Comparison of ENCODE assay signal across 8 mouse cellular contexts in genomic region chr15:97992712-97993286, GRCm38 (mm10). TPM values are rescaled to one million over a fixed set of nuclear protein-coding genes. Genes with fewer than 3 reads are reported as not detected.
DNase-seq lines count a peak whose midpoint lies in the region; ATAC-seq lines count a peak whose summit lies in the region.

No protein-coding gene starts in this region.

- H3K27ac ChIP-seq in hindbrain, embryonic 13.5 days: peak overlapping the region; percentile 91
- peak overlapping the region; percentile 53 for H3K27ac ChIP-seq in lung, embryonic 16.5 days (ENCODE audit: low read length)

- peak overlapping the region; percentile 33 for H3K4me3 ChIP-seq in hindbrain, embryonic 13.5 days
- peak overlapping the region; percentile 33 for H3K4me3 ChIP-seq in lung, embryonic 16.5 days (ENCODE audit: low read length)

- WGBS in hindbrain, embryonic 13.5 days: 3% methylated on average over 18 of the region's 18 CpGs
- 11% methylated on average over 18 of the region's 18 CpGs for WGBS in lung, embryonic 16.5 days

- peak overlapping the region; percentile 57 for H3K4me2 ChIP-seq in hindbrain, embryonic 13.5 days
- peak overlapping the region; percentile 58 for H3K4me2 ChIP-seq in lung, embryonic 16.5 days (ENCODE audit: low read depth, low read length)

- peak overlapping the region; percentile 63 for H3K9ac ChIP-seq in hindbrain, embryonic 13.5 days
- peak overlapping the region; percentile 70 for H3K9ac ChIP-seq in lung, embryonic 16.5 days (ENCODE audit: low read length)

- no peaks in the 10 kb centered on the region for H3K27me3 ChIP-seq in hindbrain, embryonic 13.5 days
- H3K27me3 ChIP-seq in lung, embryonic 16.5 days (ENCODE audit: control insufficient read depth, insufficient read depth, low read depth, low read length): peaks cover 2% of the 10 kb centered on the region

- DNase-seq in R1 (ENCODE audit: low read depth, low spot score): peak; percentile 97
- peak; percentile 65 to 72 for DNase-seq in cerebellum, postnatal 25 days
- DNase-seq in frontal cortex, postnatal 25 days (ENCODE audit: low spot score in 2 of 2): peak; percentile 47 to 65
- DNase-seq in layer of hippocampus, postnatal 10 days (ENCODE audit: low spot score in 2 of 2): peak; percentile 78 to 79
- DNase-seq in ovary, postnatal 36 days (ENCODE audit: low spot score): peak; percentile 74
- DNase-seq in thymus, postnatal 10 days (ENCODE audit: low spot score in 2 of 2): peak; percentile 56 to 64

- H3K4me1 ChIP-seq in hindbrain, embryonic 13.5 days (replicated peaks): peaks cover 70% of the 10 kb centered on the region
- H3K4me1 ChIP-seq in lung, embryonic 16.5 days (replicated peaks; ENCODE audit: control insufficient read depth, insufficient read depth, low read length): peaks cover 14% of the 10 kb centered on the region

- H3K9me3 ChIP-seq in hindbrain, embryonic 13.5 days: no peaks in the 10 kb centered on the region
- H3K9me3 ChIP-seq in lung, embryonic 16.5 days (ENCODE audit: control insufficient read depth, low read length): no peaks in the 10 kb centered on the region

- ATAC-seq in hindbrain, embryonic 13.5 days (ENCODE audit: low FRiP score): peak; percentile 93
- peak; percentile 94 for ATAC-seq in lung, embryonic 16.5 days (ENCODE audit: low read depth)

- H3K36me3 ChIP-seq in hindbrain, embryonic 13.5 days: peaks cover 3% of the 10 kb centered on the region; the same call in 1 of the 2 replicates
- H3K36me3 ChIP-seq in lung, embryonic 16.5 days (ENCODE audit: control insufficient read depth, insufficient read depth, low read length): no peaks in the 10 kb centered on the region

RNA-seq across cellular contexts. Expression of gene Col2a1, which starts 11.7 kb away (rescaled TPM):
- 53.5 and 69.4 TPM in 2 replicates for polyA plus RNA-seq in hindbrain, embryonic 13.5 days (2015; fragmentation: Nextera tagmentation; extraction: Ambion mirVana)
- 1 to 10 TPM; 1.0 to 2.6 TPM for total RNA-seq in layer of hippocampus, postnatal 10 days (2021)
- 17.0 and 19.2 TPM in 2 replicates for polyA plus RNA-seq in lung, embryonic 16.5 days (2015; fragmentation: Nextera tagmentation; extraction: Ambion mirVana)

RNA-seq across cellular contexts. Expression of gene Tmem106c, which starts 28.8 kb away (rescaled TPM):
- 53.6 and 58.3 TPM in 2 replicates for polyA plus RNA-seq in hindbrain, embryonic 13.5 days (2015; fragmentation: Nextera tagmentation; extraction: Ambion mirVana)
- total RNA-seq in layer of hippocampus, postnatal 10 days (2021): 10 to 100 TPM; 20.1 to 22.2 TPM
- polyA plus RNA-seq in lung, embryonic 16.5 days (2015; fragmentation: Nextera tagmentation; extraction: Ambion mirVana): 46.6 and 51.2 TPM in 2 replicates

Comparison
In these comparisons a context has a peak if more than half of its experiments do, and no peak if none do; other contexts are left out.
1. Peak in every context shown above with its lines: DNase-seq, ATAC-seq, H3K4me3 ChIP-seq and H3K27ac ChIP-seq.